Mouse (Mus musculus): ENCODE results near the gene Vipr1. TPM values are rescaled to one million over a fixed set of nuclear protein-coding genes. Genes with fewer than 3 reads are reported as not detected.

The Vipr1 gene
- polyA plus RNA-seq, 1 experiment from 2014 or later = not detected

- Histone ChIP-seq H3K9me3 (ENCODE audit: control insufficient read depth, low read length) (no peaks in the 10 kb centered on the region), H3K36me3 (ENCODE audit: control insufficient read depth, insufficient read depth, low read length) (no peaks in the 10 kb centered on the region), H3K4me1 (ENCODE audit: control insufficient read depth, insufficient read depth, low read length) (peaks cover 12% of the 10 kb centered on the region; the same call in 1 of the 2 replicates), H3K4me3 (ENCODE audit: low read length) (no peak overlapping the region), H3K27me3 (ENCODE audit: control insufficient read depth, insufficient read depth, low read length) (peaks cover 45% of the 10 kb centered on the region), H3K9ac (ENCODE audit: low read depth, low read length) (no peak overlapping the region), H3K4me2 (replicated peaks; ENCODE audit: low read depth, low read length) (no peak overlapping the region), H3K27ac (ENCODE audit: low read depth, low read length) (no peak overlapping the region)
- WGBS = 31% methylated on average over 3 of the region's 3 CpGs
- ATAC-seq (ENCODE audit: low FRiP score, low TSS enrichment) = no peak
Measured at GRCm38 (mm10) chr9:121644855-121645254, 2.3 kb downstream of the Vipr1 start.

GRCm38 (mm10) chr9:121647026-121647425 is 4.5 kb downstream of the Vipr1 start:
- H3K27ac ChIP-seq (ENCODE audit: low read depth, low read length) = no peak overlapping the region
- peaks cover 23% of the 10 kb centered on the region for H3K27me3 ChIP-seq (ENCODE audit: control insufficient read depth, insufficient read depth, low read length)
- H3K4me2 ChIP-seq (replicated peaks; ENCODE audit: low read depth, low read length) = no peak overlapping the region
- WGBS = 69% methylated on average over 7 of the region's 7 CpGs
- no peaks in the 10 kb centered on the region for H3K9me3 ChIP-seq (ENCODE audit: control insufficient read depth, low read length)
- H3K9ac ChIP-seq (ENCODE audit: low read depth, low read length) = no peak overlapping the region
- H3K36me3 ChIP-seq (ENCODE audit: control insufficient read depth, insufficient read depth, low read length) = no peaks in the 10 kb centered on the region
- peaks cover 5% of the 10 kb centered on the region; the same call in 1 of the 2 replicates for H3K4me1 ChIP-seq (ENCODE audit: control insufficient read depth, insufficient read depth, low read length)
- no peak for ATAC-seq (ENCODE audit: low FRiP score, low TSS enrichment)
- H3K4me3 ChIP-seq (ENCODE audit: low read length) = no peak overlapping the region

GRCm38 (mm10) chr9:121653668-121654067 is 11.2 kb downstream of the Vipr1 start:
- Histone ChIP-seq H3K4me2 (replicated peaks; ENCODE audit: low read depth, low read length) (no peak overlapping the region), H3K9ac (ENCODE audit: low read depth, low read length) (no peak overlapping the region), H3K27me3 (ENCODE audit: control insufficient read depth, insufficient read depth, low read length) (no peaks in the 10 kb centered on the region), H3K27ac (ENCODE audit: low read depth, low read length) (no peak overlapping the region), H3K9me3 (ENCODE audit: control insufficient read depth, low read length) (no peaks in the 10 kb centered on the region), H3K4me1 (ENCODE audit: control insufficient read depth, insufficient read depth, low read length) (no peaks in the 10 kb centered on the region), H3K4me3 (ENCODE audit: low read length) (no peak overlapping the region), H3K36me3 (ENCODE audit: control insufficient read depth, insufficient read depth, low read length) (no peaks in the 10 kb centered on the region)
- WGBS = 85% methylated on average over 10 of the region's 10 CpGs
- ATAC-seq (ENCODE audit: low FRiP score, low TSS enrichment) = no peak

GRCm38 (mm10) chr9:121656322-121656721 is 13.8 kb downstream of the Vipr1 start:
- Histone ChIP-seq H3K4me3 (ENCODE audit: low read length) (no peak overlapping the region), H3K27me3 (ENCODE audit: control insufficient read depth, insufficient read depth, low read length) (no peaks in the 10 kb centered on the region), H3K4me2 (replicated peaks; ENCODE audit: low read depth, low read length) (no peak overlapping the region), H3K4me1 (ENCODE audit: control insufficient read depth, insufficient read depth, low read length) (no peaks in the 10 kb centered on the region), H3K27ac (ENCODE audit: low read depth, low read length) (no peak overlapping the region), H3K9ac (ENCODE audit: low read depth, low read length) (no peak overlapping the region), H3K9me3 (ENCODE audit: control insufficient read depth, low read length) (no peaks in the 10 kb centered on the region), H3K36me3 (ENCODE audit: control insufficient read depth, insufficient read depth, low read length) (no peaks in the 10 kb centered on the region)
- ATAC-seq (ENCODE audit: low FRiP score, low TSS enrichment) = no peak
- 78% methylated on average over 5 of the region's 5 CpGs for WGBS

- H3K9me3 ChIP-seq (ENCODE audit: control insufficient read depth, low read length) = no peaks in the 10 kb centered on the region
- H3K4me3 ChIP-seq (ENCODE audit: low read length) = no peak overlapping the region
- H3K36me3 ChIP-seq (ENCODE audit: control insufficient read depth, insufficient read depth, low read length) = no peaks in the 10 kb centered on the region
- no peaks in the 10 kb centered on the region for H3K27me3 ChIP-seq (ENCODE audit: control insufficient read depth, insufficient read depth, low read length)
- H3K4me2 ChIP-seq (replicated peaks; ENCODE audit: low read depth, low read length) = no peak overlapping the region
- no peak for ATAC-seq (ENCODE audit: low FRiP score, low TSS enrichment)
- WGBS = 25% methylated on average over 13 of the region's 13 CpGs
- H3K4me1 ChIP-seq (ENCODE audit: control insufficient read depth, insufficient read depth, low read length) = no peaks in the 10 kb centered on the region
- no peak overlapping the region for H3K27ac ChIP-seq (ENCODE audit: low read depth, low read length)
- no peak overlapping the region for H3K9ac ChIP-seq (ENCODE audit: low read depth, low read length)
Measured at GRCm38 (mm10) chr9:121657143-121657542, 14.6 kb downstream of the Vipr1 start.

GRCm38 (mm10) chr9:121658248-121658647 is 15.7 kb downstream of the Vipr1 start:
- WGBS = 84% methylated on average over 7 of the region's 7 CpGs
- no peak for ATAC-seq (ENCODE audit: low FRiP score, low TSS enrichment)
- H3K27me3 ChIP-seq (ENCODE audit: control insufficient read depth, insufficient read depth, low read length) = no peaks in the 10 kb centered on the region

GRCm38 (mm10) chr9:121659791-121660190 is 17.3 kb downstream of the Vipr1 start:
- Histone ChIP-seq H3K27me3 (ENCODE audit: control insufficient read depth, insufficient read depth, low read length) (no peaks in the 10 kb centered on the region), H3K4me1 (ENCODE audit: control insufficient read depth, insufficient read depth, low read length) (no peaks in the 10 kb centered on the region), H3K36me3 (ENCODE audit: control insufficient read depth, insufficient read depth, low read length) (no peaks in the 10 kb centered on the region), H3K27ac (ENCODE audit: low read depth, low read length) (no peak overlapping the region), H3K9me3 (ENCODE audit: control insufficient read depth, low read length) (no peaks in the 10 kb centered on the region), H3K4me3 (ENCODE audit: low read length) (no peak overlapping the region), H3K4me2 (replicated peaks; ENCODE audit: low read depth, low read length) (no peak overlapping the region), H3K9ac (ENCODE audit: low read depth, low read length) (no peak overlapping the region)
- ATAC-seq (ENCODE audit: low FRiP score, low TSS enrichment) = no peak
- 70% methylated on average over 7 of the region's 7 CpGs for WGBS

More at GRCm38 (mm10) chr9:121658248-121658647, 15.7 kb downstream of the Vipr1 start:
- no peaks in the 10 kb centered on the region for H3K4me1 ChIP-seq (ENCODE audit: control insufficient read depth, insufficient read depth, low read length)
- no peak overlapping the region for H3K4me3 ChIP-seq (ENCODE audit: low read length)
- H3K36me3 ChIP-seq (ENCODE audit: control insufficient read depth, insufficient read depth, low read length) = no peaks in the 10 kb centered on the region
- H3K27ac ChIP-seq (ENCODE audit: low read depth, low read length) = no peak overlapping the region
- no peak overlapping the region for H3K4me2 ChIP-seq (replicated peaks; ENCODE audit: low read depth, low read length)
- no peak overlapping the region for H3K9ac ChIP-seq (ENCODE audit: low read depth, low read length)
- H3K9me3 ChIP-seq (ENCODE audit: control insufficient read depth, low read length) = no peaks in the 10 kb centered on the region

GRCm38 (mm10) chr9:121663467-121663866 is 21.0 kb downstream of the Vipr1 start:
- Histone ChIP-seq H3K27me3 (ENCODE audit: control insufficient read depth, insufficient read depth, low read length) (peaks cover 9% of the 10 kb centered on the region), H3K9me3 (ENCODE audit: control insufficient read depth, low read length) (no peaks in the 10 kb centered on the region), H3K36me3 (ENCODE audit: control insufficient read depth, insufficient read depth, low read length) (no peaks in the 10 kb centered on the region), H3K9ac (ENCODE audit: low read depth, low read length) (no peak overlapping the region), H3K4me1 (ENCODE audit: control insufficient read depth, insufficient read depth, low read length) (peaks cover 4% of the 10 kb centered on the region; the same call in 1 of the 2 replicates), H3K27ac (ENCODE audit: low read depth, low read length) (no peak overlapping the region), H3K4me2 (replicated peaks; ENCODE audit: low read depth, low read length) (no peak overlapping the region), H3K4me3 (ENCODE audit: low read length) (no peak overlapping the region)
- WGBS = 70% methylated on average over 6 of the region's 6 CpGs
- no peak for ATAC-seq (ENCODE audit: low FRiP score, low TSS enrichment)

GRCm38 (mm10) chr9:121664104-121664503 is 21.6 kb downstream of the Vipr1 start:
- no peak overlapping the region for H3K27ac ChIP-seq (ENCODE audit: low read depth, low read length)
- no peak overlapping the region for H3K4me2 ChIP-seq (replicated peaks; ENCODE audit: low read depth, low read length)
- no peaks in the 10 kb centered on the region for H3K36me3 ChIP-seq (ENCODE audit: control insufficient read depth, insufficient read depth, low read length)
- WGBS = 76% methylated on average over 5 of the region's 5 CpGs
- H3K9ac ChIP-seq (ENCODE audit: low read depth, low read length) = no peak overlapping the region
- ATAC-seq (ENCODE audit: low FRiP score, low TSS enrichment) = no peak
- H3K27me3 ChIP-seq (ENCODE audit: control insufficient read depth, insufficient read depth, low read length) = peaks cover 15% of the 10 kb centered on the region
- peaks cover 9% of the 10 kb centered on the region; the same call in 1 of the 2 replicates for H3K4me1 ChIP-seq (ENCODE audit: control insufficient read depth, insufficient read depth, low read length)
- no peaks in the 10 kb centered on the region for H3K9me3 ChIP-seq (ENCODE audit: control insufficient read depth, low read length)
- H3K4me3 ChIP-seq (ENCODE audit: low read length) = no peak overlapping the region

Data from kidney, embryonic 14.5 days (tissue).